Mouse (Mus musculus) brain, embryonic 18.5 days (tissue): Measurements from ENCODE around the gene Dennd6a.
"Not testable (repeated sequence)": the region's sequence is repeated elsewhere in the genome, so short reads cannot be mapped to it uniquely, and the experiment has no call there.

Source experiments
- DNase-seq: peaks from one replicate; pipeline ENCODE4 v3.0.0-alpha.2; 2012; ENCODE audit warnings: low read depth, low spot score

Gene Dennd6a

GRCm38 (mm10) chr14:26573556-26573955 is at the start of gene Dennd6a:
TSS of gene Dennd6a (plus strand) at chr14:26573856.
- DNase-seq = not testable (repeated sequence)

GRCm38 (mm10) chr14:26525955-26526354 is 47.7 kb upstream of the Dennd6a start:
- DNase-seq = no peak

GRCm38 (mm10) chr14:26528296-26528695 is 45.4 kb upstream of the Dennd6a start:
- no peak for DNase-seq

- DNase-seq = no peak
These were observed 43.3 kb upstream of the Dennd6a start for GRCm38 (mm10) chr14:26530350-26530749.

GRCm38 (mm10) chr14:26531410-26532313 is 42.0 kb upstream of the Dennd6a start:
- DNase-seq = no peak

GRCm38 (mm10) chr14:26532752-26533151 is 40.9 kb upstream of the Dennd6a start:
- DNase-seq = no peak

- no peak for DNase-seq
These were observed 40.4 kb upstream of the Dennd6a start for GRCm38 (mm10) chr14:26533267-26533666.

GRCm38 (mm10) chr14:26533821-26534756 is 39.6 kb upstream of the Dennd6a start:
- DNase-seq = no peak

- peak; percentile 98 for DNase-seq
These were observed 38.7 kb upstream of the Dennd6a start, which contains the start of gene Slmap for GRCm38 (mm10) chr14:26534757-26535479. TSS of gene Slmap (minus strand) at chr14:26534931.

- DNase-seq = no peak
These were observed 34.4 kb upstream of the Dennd6a start for GRCm38 (mm10) chr14:26539241-26539640.

- DNase-seq = no peak
These were observed 33.1 kb upstream of the Dennd6a start for GRCm38 (mm10) chr14:26540577-26540976.

- DNase-seq = no peak
These were observed 31.5 kb upstream of the Dennd6a start for GRCm38 (mm10) chr14:26542136-26542535.

- DNase-seq = no peak
These were observed 25.9 kb upstream of the Dennd6a start for GRCm38 (mm10) chr14:26547516-26548488.

- no peak for DNase-seq
These were observed 22.9 kb upstream of the Dennd6a start for GRCm38 (mm10) chr14:26550712-26551111.

- DNase-seq = no peak
These were observed 21.2 kb upstream of the Dennd6a start for GRCm38 (mm10) chr14:26552441-26552840.

- DNase-seq = no peak
These were observed 20.8 kb upstream of the Dennd6a start for GRCm38 (mm10) chr14:26552853-26553252.

GRCm38 (mm10) chr14:26557581-26557980 is 16.1 kb upstream of the Dennd6a start:
- DNase-seq = no peak

GRCm38 (mm10) chr14:26558536-26558935 is 15.1 kb upstream of the Dennd6a start:
- no peak for DNase-seq

GRCm38 (mm10) chr14:26562247-26562646 is 11.4 kb upstream of the Dennd6a start:
- no peak for DNase-seq

- DNase-seq = no peak
These were observed 3.8 kb upstream of the Dennd6a start for GRCm38 (mm10) chr14:26569880-26570279.
